Mouse (Mus musculus) C2C12 (cell line): ENCODE measurements around the gene Trim41.

ENCODE experiments used
- CEBPB ChIP-seq: IDR thresholded peaks from one replicate; pipeline ENCODE4 v1.6.1; 2011; ENCODE audit warnings: low read depth, mild to moderate bottlenecking, control low read depth, moderate library complexity
- CTCF ChIP-seq: IDR thresholded peaks from one replicate; pipeline ENCODE4 v1.5.1; 2011; ENCODE audit not compliant: control insufficient read depth, insufficient read depth, insufficient read length
- FOSL1 ChIP-seq: IDR thresholded peaks from one replicate; pipeline ENCODE4 v1.8.0; 2011; ENCODE audit warnings: mild to moderate bottlenecking, low read length; ENCODE audit not compliant: poor library complexity, insufficient read depth, severe bottlenecking
- MAX ChIP-seq: IDR thresholded peaks from one replicate; pipeline ENCODE4 v1.6.1; 2011; ENCODE audit warnings: mild to moderate bottlenecking, control low read depth
- MYOD1 ChIP-seq: IDR thresholded peaks from one replicate; pipeline ENCODE4 v1.6.1; 2011; ENCODE audit warnings: low read depth; ENCODE audit not compliant: control insufficient read depth, insufficient read length
- MYOG ChIP-seq: IDR thresholded peaks from one replicate; pipeline ENCODE4 v1.6.1; 2011; ENCODE audit not compliant: control insufficient read depth, insufficient read length; ENCODE audit errors: extremely low read depth
- USF1 ChIP-seq: IDR thresholded peaks from one replicate; pipeline ENCODE4 v1.6.1; 2011; ENCODE audit warnings: low read depth, mild to moderate bottlenecking, control low read depth, moderate library complexity

GRCm38 (mm10) chr11:48807563-48808303, 9.4 kb downstream of the Trim41 start:
- TF ChIP-seq CTCF: no peak
- no peak for TF ChIP-seq MYOD1
- TF ChIP-seq FOSL1: no peak
- no peak for TF ChIP-seq MYOG
- no peak for TF ChIP-seq USF1
- TF ChIP-seq CEBPB: no peak
- no peak for TF ChIP-seq MAX
